Mouse (Mus musculus): ENCODE data around the gene Fam136a.

- TF ChIP-seq CTCF (conservative IDR thresholded peaks at IDR 0.05; ENCODE audit: low read length) (no peak), POU5F1 (IDR thresholded peaks at IDR 0.05; ENCODE audit: borderline replicate concordance, low read length) (no peak), NANOG (IDR thresholded peaks at IDR 0.05; ENCODE audit: borderline replicate concordance, low read length) (no peak)
These were observed 34.5 kb downstream of the Fam136a start for GRCm38 (mm10) chr6:86399995-86400394.

Data from E14TG2a.4 (cell line).